Mouse (Mus musculus) kidney, embryonic 15.5 days (tissue): ENCODE measurements around the gene Ddx39b. TPM values are rescaled to one million over a fixed set of nuclear protein-coding genes. Genes with fewer than 3 reads are reported as not detected.
A peak's percentile ranks its signal among the peaks of the same experiment; 100 is the strongest.

Experiments used
- ATAC-seq: fragments of 200-750 bp; cut with Nextera tagmentation; replicated peaks from 2 replicates; pipeline ENCODE4 v1.8.0; 2017; ENCODE audit warnings: moderate TSS enrichment; ENCODE audit not compliant: low FRiP score
- H3K27ac ChIP-seq: fragments of 300-500 bp; sonication (generic); 2 replicates; pipeline ENCODE4 v1.5.1; 2015; ENCODE audit warnings: mild to moderate bottlenecking, inconsistent platforms
- H3K27me3 ChIP-seq: fragments of 300-500 bp; sonication (generic); 2 replicates; pipeline ENCODE4 v1.6.1; 2015; ENCODE audit warnings: inconsistent platforms
- H3K36me3 ChIP-seq: fragments of 300-500 bp; sonication (generic); 2 replicates; pipeline ENCODE4 v1.6.1; 2015; ENCODE audit warnings: inconsistent platforms
- H3K4me1 ChIP-seq: fragments of 300-500 bp; sonication (generic); 2 replicates; pipeline ENCODE4 v1.6.1; 2015; ENCODE audit warnings: inconsistent platforms
- H3K4me2 ChIP-seq: fragments of 300-500 bp; sonication (generic); 2 replicates; pipeline ENCODE4 v1.6.1; 2015; ENCODE audit warnings: moderate library complexity, mild to moderate bottlenecking, inconsistent platforms
- H3K4me3 ChIP-seq: fragments of 300-500 bp; sonication (generic); replicated peaks from 2 replicates; pipeline ENCODE4 v1.5.1; 2015; ENCODE audit warnings: mild to moderate bottlenecking, inconsistent platforms
- H3K9ac ChIP-seq: fragments of 300-500 bp; sonication (generic); 2 replicates; pipeline ENCODE4 v1.6.1; 2015; ENCODE audit warnings: mild to moderate bottlenecking, inconsistent platforms
- H3K9me3 ChIP-seq: fragments of 300-500 bp; sonication (generic); replicated peaks from 2 replicates; pipeline ENCODE4 v1.6.1; 2016; ENCODE audit warnings: inconsistent platforms
- WGBS: fragments of 180-500 bp; shearing (Covaris S2); methylation state at CpG from one replicate; pipeline ENCODE4 v1.1.7; 2015; ENCODE audit warnings: mixed read lengths; 5-methylcytosine and 5-hydroxymethylcytosine counted together
- polyA plus RNA-seq: library from polyadenylated mRNA; unstranded; fragments of >200 nt; fragmentation: Nextera tagmentation; extraction: Ambion mirVana; gene quantifications from 2 replicates; pipeline ENCODE4 v1.2.1, GENCODE M21; 2015

Gene Ddx39b
- polyA plus RNA-seq, 1 experiment from 2014 or later, result 538 TPM

GRCm38 (mm10) chr17:35237504-35237903 lies 4.0 kb upstream of the Ddx39b start:
- Histone ChIP-seq H3K27me3 (no peaks in the 10 kb centered on the region), H3K4me3 (no peak overlapping the region), H3K4me2 (no peak overlapping the region), H3K27ac (no peak overlapping the region), H3K9ac (no peak overlapping the region), H3K4me1 (peaks cover 43% of the 10 kb centered on the region), H3K9me3 (no peaks in the 10 kb centered on the region), H3K36me3 (peaks cover 12% of the 10 kb centered on the region)
- WGBS, result 82% methylated on average over 12 of the region's 12 CpGs
- ATAC-seq, result no peak

GRCm38 (mm10) chr17:35239700-35240099 lies 1.8 kb upstream of the Ddx39b start:
- 75% methylated on average over 5 of the region's 5 CpGs for WGBS
- no peak overlapping the region for H3K4me3 ChIP-seq
- H3K9ac ChIP-seq, result no peak overlapping the region
- peaks cover 37% of the 10 kb centered on the region for H3K4me1 ChIP-seq
- no peak overlapping the region for H3K4me2 ChIP-seq
- ATAC-seq, result no peak
- H3K27ac ChIP-seq, result no peak overlapping the region
- peaks cover 19% of the 10 kb centered on the region for H3K36me3 ChIP-seq
- no peaks in the 10 kb centered on the region for H3K27me3 ChIP-seq
- no peaks in the 10 kb centered on the region for H3K9me3 ChIP-seq

- Histone ChIP-seq H3K4me3 (peak overlapping the region; percentile 71), H3K9ac (peak overlapping the region; percentile 91), H3K36me3 (peaks cover 29% of the 10 kb centered on the region), H3K27me3 (no peaks in the 10 kb centered on the region), H3K4me2 (peak overlapping the region; percentile 86), H3K27ac (peak overlapping the region; percentile 98), H3K9me3 (no peaks in the 10 kb centered on the region), H3K4me1 (peaks cover 44% of the 10 kb centered on the region)
- WGBS, result 28% methylated on average over 12 of the region's 12 CpGs
- ATAC-seq, result peak; percentile 0; the same call in 1 of the 2 replicates
Observed at GRCm38 (mm10) chr17:35240384-35241304, 902 bp upstream of the Ddx39b start.

- peaks cover 52% of the 10 kb centered on the region for H3K4me1 ChIP-seq
- peak; percentile 52 for ATAC-seq
- no peaks in the 10 kb centered on the region for H3K27me3 ChIP-seq
- under 1% methylated on average over 55 of the region's 55 CpGs for WGBS
- peak overlapping the region; percentile 71 for H3K4me3 ChIP-seq
- peak overlapping the region; percentile 86 for H3K4me2 ChIP-seq
- peaks cover 45% of the 10 kb centered on the region for H3K36me3 ChIP-seq
- H3K27ac ChIP-seq, result peak overlapping the region; percentile 98
- H3K9ac ChIP-seq, result peak overlapping the region; percentile 91
- H3K9me3 ChIP-seq, result no peaks in the 10 kb centered on the region
Observed at GRCm38 (mm10) chr17:35242015-35242941, 732 bp downstream of the Ddx39b start.

GRCm38 (mm10) chr17:35243086-35243485 lies 1.5 kb downstream of the Ddx39b start:
- Histone ChIP-seq H3K4me1 (peaks cover 58% of the 10 kb centered on the region), H3K4me3 (peak overlapping the region; percentile 71), H3K9me3 (no peaks in the 10 kb centered on the region), H3K9ac (peak overlapping the region; percentile 91), H3K36me3 (peaks cover 50% of the 10 kb centered on the region), H3K4me2 (peak overlapping the region; percentile 86), H3K27me3 (no peaks in the 10 kb centered on the region), H3K27ac (peak overlapping the region; percentile 98)
- no peak for ATAC-seq
- WGBS, result under 1% methylated on average over 16 of the region's 16 CpGs

GRCm38 (mm10) chr17:35244999-35245398 lies 3.5 kb downstream of the Ddx39b start:
- peak overlapping the region; percentile 71 for H3K4me3 ChIP-seq
- WGBS, result 65% methylated on average over 2 of the region's 2 CpGs
- H3K36me3 ChIP-seq, result peaks cover 69% of the 10 kb centered on the region
- H3K9me3 ChIP-seq, result no peaks in the 10 kb centered on the region
- peak overlapping the region; percentile 91 for H3K9ac ChIP-seq
- H3K4me2 ChIP-seq, result peak overlapping the region; percentile 86
- H3K27me3 ChIP-seq, result no peaks in the 10 kb centered on the region
- ATAC-seq, result no peak
- no peak overlapping the region for H3K27ac ChIP-seq
- peaks cover 71% of the 10 kb centered on the region for H3K4me1 ChIP-seq

GRCm38 (mm10) chr17:35245731-35246623 lies 4.4 kb downstream of the Ddx39b start:
- 0 out of 2 replicates have a peak overlapping the region, but pooled peaks have one; percentile 91 for H3K9ac ChIP-seq
- H3K4me2 ChIP-seq, result peak overlapping the region; percentile 86
- no peak for ATAC-seq
- 74% methylated on average over 15 of the region's 15 CpGs for WGBS
- peak overlapping the region; percentile 71 for H3K4me3 ChIP-seq
- H3K27ac ChIP-seq, result no peak overlapping the region
- peaks cover 79% of the 10 kb centered on the region for H3K36me3 ChIP-seq
- H3K4me1 ChIP-seq, result peaks cover 61% of the 10 kb centered on the region
- no peaks in the 10 kb centered on the region for H3K27me3 ChIP-seq
- H3K9me3 ChIP-seq, result no peaks in the 10 kb centered on the region

GRCm38 (mm10) chr17:35247144-35247543 lies 5.6 kb downstream of the Ddx39b start:
- no peak for ATAC-seq
- no peak overlapping the region for H3K27ac ChIP-seq
- no peak overlapping the region for H3K4me3 ChIP-seq
- 82% methylated on average over 7 of the region's 7 CpGs for WGBS
- H3K4me1 ChIP-seq, result peaks cover 61% of the 10 kb centered on the region
- H3K27me3 ChIP-seq, result no peaks in the 10 kb centered on the region
- H3K36me3 ChIP-seq, result peaks cover 90% of the 10 kb centered on the region
- no peak overlapping the region for H3K9ac ChIP-seq
- no peaks in the 10 kb centered on the region for H3K9me3 ChIP-seq
- H3K4me2 ChIP-seq, result no peak overlapping the region

- Histone ChIP-seq H3K27me3 (no peaks in the 10 kb centered on the region), H3K4me1 (peaks cover 52% of the 10 kb centered on the region), H3K9me3 (no peaks in the 10 kb centered on the region), H3K4me3 (no peak overlapping the region), H3K9ac (no peak overlapping the region), H3K27ac (no peak overlapping the region), H3K36me3 (peaks cover 99% of the 10 kb centered on the region), H3K4me2 (no peak overlapping the region)
- WGBS, result 88% methylated on average over 14 of the region's 14 CpGs
- ATAC-seq, result no peak
Observed at GRCm38 (mm10) chr17:35248986-35249385, 7.4 kb downstream of the Ddx39b start.

GRCm38 (mm10) chr17:35249451-35250197 lies 8.1 kb downstream of the Ddx39b start:
- Histone ChIP-seq H3K9ac (no peak overlapping the region), H3K4me1 (peaks cover 45% of the 10 kb centered on the region), H3K4me2 (no peak overlapping the region), H3K27ac (no peak overlapping the region), H3K9me3 (no peaks in the 10 kb centered on the region), H3K36me3 (peaks cover 95% of the 10 kb centered on the region), H3K27me3 (no peaks in the 10 kb centered on the region), H3K4me3 (no peak overlapping the region)
- no peak for ATAC-seq
- 68% methylated on average over 19 of the region's 19 CpGs for WGBS
